Mouse (Mus musculus) ES-Bruce4 (cell line): ENCODE measurements around the gene Inpp5a.

Experiments
- CTCF ChIP-seq: IDR thresholded peaks from one replicate; pipeline ENCODE4 v1.8.1; 2011; ENCODE audit warnings: low read depth, low read length
- EP300 ChIP-seq: IDR thresholded peaks from 2 replicates; pipeline ENCODE4 v1.6.1; 2011; ENCODE audit warnings: low read depth, low read length; ENCODE audit not compliant: insufficient read depth

DNA sequence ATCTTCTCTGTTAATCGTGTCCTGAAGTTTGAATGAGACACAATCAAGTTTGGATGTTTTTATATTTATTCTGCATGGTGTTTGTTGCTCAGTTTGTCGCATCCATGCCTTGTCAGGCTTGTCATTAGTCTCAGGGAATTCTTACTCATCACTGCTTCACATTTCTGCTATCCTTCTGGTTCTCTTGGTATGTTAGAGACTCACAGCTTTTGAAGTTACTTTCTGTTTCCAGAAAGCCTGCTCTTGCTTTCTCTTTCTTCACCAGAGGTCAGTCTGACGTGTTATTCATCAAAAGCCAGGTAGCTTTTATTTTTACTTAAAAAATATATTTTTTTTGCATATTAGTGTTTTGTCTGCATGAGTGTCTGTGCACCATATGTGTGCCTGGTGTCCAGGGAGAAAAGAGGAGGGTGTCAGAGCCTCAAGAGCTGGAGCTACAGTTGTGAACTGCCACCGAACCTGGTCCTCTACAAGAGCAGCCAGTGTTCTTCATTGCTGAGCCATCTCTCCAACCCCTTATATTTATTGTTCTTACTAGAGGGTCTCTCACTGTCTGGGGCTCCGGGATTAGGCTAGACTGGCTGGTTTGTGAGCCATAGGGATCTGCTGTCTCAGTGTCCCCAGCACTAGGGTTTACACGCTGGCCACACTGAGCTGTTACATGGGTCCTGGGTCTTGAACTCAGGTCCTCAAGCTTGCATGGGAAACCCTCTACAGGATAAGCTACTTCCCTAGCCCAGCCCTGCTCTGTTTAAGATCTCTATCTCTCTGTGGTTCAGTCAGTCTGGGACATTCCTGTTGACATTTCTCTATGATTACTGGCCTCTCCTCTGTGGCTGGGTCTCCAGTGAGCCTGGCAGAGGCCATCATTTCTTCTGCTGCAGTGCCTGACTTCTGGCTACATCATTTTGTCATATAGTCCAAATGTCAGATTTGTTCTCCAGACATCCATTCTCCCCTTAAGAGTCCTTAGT, 51.3 kb downstream of the Inpp5a start:
- TF ChIP-seq CTCF (no peak), EP300 (no peak)
